Mouse (Mus musculus) liver, embryonic 13.5 days (tissue): ENCODE data around the gene Rasgef1b. TPM values are rescaled to one million over a fixed set of nuclear protein-coding genes. Genes with fewer than 3 reads are reported as not detected.

Experiments used
- ATAC-seq: fragments of 200-750 bp; cut with Nextera tagmentation; 2 replicates; pipeline ENCODE4 v1.8.0; 2017; ENCODE audit warnings: low read depth, mild to moderate bottlenecking, moderate number of reproducible peaks, moderate library complexity
- DNase-seq: peaks from one replicate; pipeline ENCODE4 v3.0.0; 2022
- H3K27ac ChIP-seq: fragments of 300-500 bp; sonication (generic); 2 replicates; pipeline ENCODE4 v1.5.1; 2015; ENCODE audit warnings: moderate library complexity, mild to moderate bottlenecking, inconsistent platforms
- H3K27me3 ChIP-seq: fragments of 300-500 bp; sonication (generic); 2 replicates; pipeline ENCODE4 v1.6.1; 2015; ENCODE audit warnings: mild to moderate bottlenecking, inconsistent platforms
- H3K36me3 ChIP-seq: fragments of 300-500 bp; sonication (generic); 2 replicates; pipeline ENCODE4 v1.6.1; 2015; ENCODE audit warnings: mild to moderate bottlenecking, inconsistent platforms
- H3K4me1 ChIP-seq: fragments of 300-500 bp; sonication (generic); replicated peaks from 2 replicates; pipeline ENCODE4 v1.6.1; 2015; ENCODE audit warnings: inconsistent platforms
- H3K4me2 ChIP-seq: fragments of 300-500 bp; sonication (generic); 2 replicates; pipeline ENCODE4 v1.6.1; 2015; ENCODE audit warnings: inconsistent platforms, mild to moderate bottlenecking, moderate library complexity
- H3K4me3 ChIP-seq: fragments of 300-500 bp; sonication (generic); replicated peaks from 2 replicates; pipeline ENCODE4 v1.5.1; 2015; ENCODE audit warnings: mild to moderate bottlenecking, inconsistent platforms
- H3K9ac ChIP-seq: fragments of 300-500 bp; sonication (generic); 2 replicates; pipeline ENCODE4 v1.6.1; 2015; ENCODE audit warnings: mild to moderate bottlenecking, inconsistent platforms
- H3K9me3 ChIP-seq: fragments of 300-500 bp; sonication (generic); replicated peaks from 2 replicates; pipeline ENCODE4 v1.6.1; 2016; ENCODE audit warnings: inconsistent platforms
- WGBS: fragments of 180-500 bp; shearing (Covaris S2); methylation state at CpG from one replicate; pipeline ENCODE4 v1.1.7; 2015; ENCODE audit not compliant: insufficient replicate concordance; 5-methylcytosine and 5-hydroxymethylcytosine counted together
- polyA plus RNA-seq: library from polyadenylated mRNA; unstranded; fragments of >200 nt; fragmentation: Nextera tagmentation; extraction: Ambion mirVana; gene quantifications from 2 replicates; pipeline ENCODE4 v1.2.1, GENCODE M21; 2015

The Rasgef1b gene
- polyA plus RNA-seq, 1 experiment from 2014 or later: 4.3 TPM

- H3K27ac ChIP-seq: no peak overlapping the region
- H3K4me3 ChIP-seq: no peak overlapping the region
- WGBS: 75% methylated on average over 10 of the region's 10 CpGs
- no peaks in the 10 kb centered on the region for H3K36me3 ChIP-seq
- DNase-seq (no peak), ATAC-seq (no peak)
- no peak overlapping the region for H3K4me2 ChIP-seq
- no peak overlapping the region for H3K9ac ChIP-seq
- peaks cover 16% of the 10 kb centered on the region for H3K4me1 ChIP-seq
- H3K9me3 ChIP-seq: no peaks in the 10 kb centered on the region
- H3K27me3 ChIP-seq: no peaks in the 10 kb centered on the region
These were observed 340.1 kb downstream of the Rasgef1b start for GRCm38 (mm10) chr5:99388585-99389250.

GRCm38 (mm10) chr5:99388131-99388530 lies 340.7 kb downstream of the Rasgef1b start:
- 69% methylated on average over 5 of the region's 5 CpGs for WGBS
- no peak overlapping the region for H3K4me2 ChIP-seq
- no peak overlapping the region for H3K9ac ChIP-seq
- no peaks in the 10 kb centered on the region for H3K9me3 ChIP-seq
- H3K36me3 ChIP-seq: no peaks in the 10 kb centered on the region
- H3K27me3 ChIP-seq: no peaks in the 10 kb centered on the region
- H3K27ac ChIP-seq: peak overlapping the region; percentile 50
- DNase-seq: no peak
- H3K4me3 ChIP-seq: no peak overlapping the region
- ATAC-seq: no peak
- H3K4me1 ChIP-seq: peaks cover 16% of the 10 kb centered on the region

- ATAC-seq (peak; percentile 83), DNase-seq (no peak)
- no peaks in the 10 kb centered on the region for H3K36me3 ChIP-seq
- H3K4me1 ChIP-seq: peaks cover 16% of the 10 kb centered on the region
- H3K27ac ChIP-seq: peak overlapping the region; percentile 50; the same call in 1 of the 2 replicates
- H3K9me3 ChIP-seq: no peaks in the 10 kb centered on the region
- no peak overlapping the region for H3K9ac ChIP-seq
- H3K27me3 ChIP-seq: no peaks in the 10 kb centered on the region
- no peak overlapping the region for H3K4me2 ChIP-seq
- H3K4me3 ChIP-seq: no peak overlapping the region
- 63% methylated on average over 17 of the region's 17 CpGs for WGBS
These were observed 341.5 kb downstream of the Rasgef1b start for GRCm38 (mm10) chr5:99387185-99387981.

- DNase-seq (no peak), ATAC-seq (no peak)
- no peak overlapping the region for H3K4me3 ChIP-seq
- H3K4me1 ChIP-seq: peaks cover 16% of the 10 kb centered on the region
- H3K27ac ChIP-seq: no peak overlapping the region
- no peak overlapping the region for H3K4me2 ChIP-seq
- no peaks in the 10 kb centered on the region for H3K27me3 ChIP-seq
- WGBS: 62% methylated on average over 14 of the region's 14 CpGs
- no peaks in the 10 kb centered on the region for H3K36me3 ChIP-seq
- no peak overlapping the region for H3K9ac ChIP-seq
- no peaks in the 10 kb centered on the region for H3K9me3 ChIP-seq
These were observed 342.5 kb downstream of the Rasgef1b start for GRCm38 (mm10) chr5:99386246-99386845.

GRCm38 (mm10) chr5:99385737-99386136 lies 343.1 kb downstream of the Rasgef1b start:
- 69% methylated on average over 8 of the region's 8 CpGs for WGBS
- Histone ChIP-seq H3K27me3 (no peaks in the 10 kb centered on the region), H3K36me3 (no peaks in the 10 kb centered on the region), H3K27ac (no peak overlapping the region), H3K4me3 (no peak overlapping the region), H3K4me1 (peaks cover 16% of the 10 kb centered on the region), H3K9me3 (no peaks in the 10 kb centered on the region), H3K9ac (no peak overlapping the region), H3K4me2 (no peak overlapping the region)
- no peak for ATAC-seq
- DNase-seq: no peak

GRCm38 (mm10) chr5:99385090-99385489 lies 343.8 kb downstream of the Rasgef1b start:
- WGBS: 49% methylated on average over 1 of the region's 1 CpGs
- no peak for ATAC-seq

GRCm38 (mm10) chr5:99383783-99384281 lies 345.0 kb downstream of the Rasgef1b start:
- no peak overlapping the region for H3K4me2 ChIP-seq
- no peak overlapping the region for H3K9ac ChIP-seq
- H3K9me3 ChIP-seq: no peaks in the 10 kb centered on the region
- DNase-seq (no peak), ATAC-seq (no peak)
- H3K36me3 ChIP-seq: no peaks in the 10 kb centered on the region
- H3K27me3 ChIP-seq: no peaks in the 10 kb centered on the region
- no peak overlapping the region for H3K4me3 ChIP-seq
- WGBS: 64% methylated on average over 13 of the region's 13 CpGs
- H3K4me1 ChIP-seq: peaks cover 21% of the 10 kb centered on the region
- no peak overlapping the region for H3K27ac ChIP-seq

More at GRCm38 (mm10) chr5:99385090-99385489, 343.8 kb downstream of the Rasgef1b start:
- Histone ChIP-seq H3K27ac (no peak overlapping the region), H3K4me2 (no peak overlapping the region), H3K4me3 (no peak overlapping the region), H3K9me3 (no peaks in the 10 kb centered on the region), H3K36me3 (no peaks in the 10 kb centered on the region), H3K9ac (no peak overlapping the region), H3K4me1 (peaks cover 22% of the 10 kb centered on the region), H3K27me3 (no peaks in the 10 kb centered on the region)
- DNase-seq: no peak

GRCm38 (mm10) chr5:99382786-99383185 lies 346.1 kb downstream of the Rasgef1b start:
- Histone ChIP-seq H3K36me3 (no peaks in the 10 kb centered on the region), H3K4me3 (no peak overlapping the region), H3K4me1 (peaks cover 18% of the 10 kb centered on the region; the same call in 1 of the 2 replicates), H3K9ac (no peak overlapping the region), H3K9me3 (no peaks in the 10 kb centered on the region), H3K27me3 (no peaks in the 10 kb centered on the region), H3K4me2 (no peak overlapping the region), H3K27ac (no peak overlapping the region)
- no peak for ATAC-seq
- no peak for DNase-seq
- 37% methylated on average over 5 of the region's 5 CpGs for WGBS

GRCm38 (mm10) chr5:99381639-99382038 lies 347.2 kb downstream of the Rasgef1b start:
- H3K4me1 ChIP-seq: peaks cover 10% of the 10 kb centered on the region; the same call in 1 of the 2 replicates
- H3K27ac ChIP-seq: no peak overlapping the region
- H3K4me2 ChIP-seq: no peak overlapping the region
- 61% methylated on average over 2 of the region's 2 CpGs for WGBS
- H3K9me3 ChIP-seq: no peaks in the 10 kb centered on the region
- no peaks in the 10 kb centered on the region for H3K27me3 ChIP-seq
- no peak for ATAC-seq
- no peak overlapping the region for H3K4me3 ChIP-seq
- no peak for DNase-seq
- no peaks in the 10 kb centered on the region for H3K36me3 ChIP-seq
- H3K9ac ChIP-seq: no peak overlapping the region

- Histone ChIP-seq H3K27me3 (no peaks in the 10 kb centered on the region), H3K9me3 (no peaks in the 10 kb centered on the region), H3K36me3 (no peaks in the 10 kb centered on the region), H3K4me3 (no peak overlapping the region), H3K9ac (no peak overlapping the region), H3K27ac (no peak overlapping the region), H3K4me2 (no peak overlapping the region), H3K4me1 (0 out of 2 replicates have a peak, but pooled peaks cover 7% of the 10 kb centered on the region)
- no peak for ATAC-seq
- WGBS: 79% methylated on average over 9 of the region's 9 CpGs
- no peak for DNase-seq
These were observed 348.0 kb downstream of the Rasgef1b start for GRCm38 (mm10) chr5:99380882-99381281.

- H3K4me3 ChIP-seq: no peak overlapping the region
- no peaks in the 10 kb centered on the region for H3K9me3 ChIP-seq
- no peaks in the 10 kb centered on the region for H3K36me3 ChIP-seq
- no peak overlapping the region for H3K27ac ChIP-seq
- DNase-seq (no peak), ATAC-seq (peak; percentile 48; the same call in 1 of the 2 replicates)
- H3K4me2 ChIP-seq: no peak overlapping the region
- 0 out of 2 replicates have a peak, but pooled peaks cover 7% of the 10 kb centered on the region for H3K4me1 ChIP-seq
- 32% methylated on average over 12 of the region's 12 CpGs for WGBS
- H3K9ac ChIP-seq: no peak overlapping the region
- H3K27me3 ChIP-seq: no peaks in the 10 kb centered on the region
These were observed 348.7 kb downstream of the Rasgef1b start for GRCm38 (mm10) chr5:99380166-99380565.
